Mouse (Mus musculus) testis, postnatal 14 days (tissue): ENCODE measurements at regions not wholly inside any gene's neighbourhood (a gene's known extent, or its start where the extent isn't known, plus 50 kb on each side); places are given as distances from the start of the nearest gene placed in this dataset.

ENCODE experiments used
- DNase-seq: peaks from one replicate; pipeline ENCODE4 v3.0.0; 2021; ENCODE audit warnings: low spot score

DNA sequence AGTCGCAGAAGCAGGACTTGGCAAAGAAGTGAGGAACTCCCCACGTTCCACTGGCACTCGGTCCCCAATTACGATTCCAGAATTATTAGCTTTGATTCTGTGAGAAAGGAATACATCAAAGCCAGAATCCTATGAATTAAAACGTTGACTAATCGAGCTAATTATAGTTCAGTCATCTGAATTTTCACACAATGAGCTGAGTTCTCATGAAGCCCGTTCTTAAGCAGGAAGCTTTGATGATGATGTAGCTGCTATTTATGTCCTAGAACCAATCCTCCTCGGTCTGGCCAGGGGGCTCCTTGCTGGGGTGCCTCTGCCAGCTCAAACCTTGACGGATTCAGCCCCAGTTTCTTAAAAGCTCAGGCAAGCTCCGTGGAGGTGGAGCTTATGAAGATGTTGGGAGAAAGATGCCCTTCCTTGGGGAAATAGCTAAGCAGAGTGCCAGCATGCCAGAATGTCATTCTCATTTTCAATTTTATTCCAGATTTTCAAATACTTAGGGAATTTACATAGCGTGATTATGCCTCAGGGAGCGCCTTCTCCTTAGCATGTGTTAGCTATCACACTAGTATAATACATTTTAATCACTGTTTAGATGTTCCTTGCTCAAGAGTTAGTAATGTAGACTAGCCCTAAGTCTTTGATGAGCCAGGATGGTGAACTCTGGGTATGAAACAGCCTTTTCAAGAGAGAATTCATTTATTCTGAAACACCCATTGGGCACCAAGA is 65.5 kb upstream of the Ppm1b start:
- no peak for DNase-seq

DNA sequence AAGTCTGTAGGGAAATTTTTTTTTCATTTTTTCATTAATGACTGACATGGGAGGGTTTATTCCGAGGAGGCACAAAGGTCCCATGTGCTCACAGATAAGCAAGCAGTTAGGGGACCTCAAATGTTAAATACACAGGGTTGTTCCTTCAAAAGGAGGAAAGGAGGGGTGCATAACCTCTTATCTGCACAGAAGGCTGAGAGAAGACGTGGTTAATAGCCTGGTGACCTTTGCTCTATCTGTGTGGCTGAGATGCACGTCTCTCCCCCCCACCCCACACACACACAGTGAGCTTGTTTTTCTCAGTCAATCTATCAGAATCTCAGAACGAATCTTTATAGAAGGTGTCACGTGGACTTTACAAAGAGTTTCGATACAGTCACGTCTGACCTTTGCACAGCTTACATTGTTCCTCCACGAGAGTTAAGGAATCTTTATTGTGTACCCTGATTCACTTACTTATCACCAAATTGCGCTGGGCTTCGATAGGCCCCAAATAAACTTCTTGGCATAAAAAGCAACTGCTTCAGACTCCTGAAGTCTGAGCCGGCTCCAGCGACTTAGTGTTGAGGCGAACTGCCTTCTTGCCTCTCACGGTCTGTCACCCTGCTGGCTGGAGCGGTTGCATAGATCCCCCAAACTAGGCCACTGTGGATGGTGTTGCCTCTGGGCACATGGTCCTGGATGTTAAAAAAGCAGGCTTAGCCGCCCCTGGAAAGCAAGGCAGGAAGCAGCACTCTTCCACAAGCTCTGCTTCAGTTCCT is 63.1 kb upstream of the Ppm1b start:
- no peak for DNase-seq

DNA sequence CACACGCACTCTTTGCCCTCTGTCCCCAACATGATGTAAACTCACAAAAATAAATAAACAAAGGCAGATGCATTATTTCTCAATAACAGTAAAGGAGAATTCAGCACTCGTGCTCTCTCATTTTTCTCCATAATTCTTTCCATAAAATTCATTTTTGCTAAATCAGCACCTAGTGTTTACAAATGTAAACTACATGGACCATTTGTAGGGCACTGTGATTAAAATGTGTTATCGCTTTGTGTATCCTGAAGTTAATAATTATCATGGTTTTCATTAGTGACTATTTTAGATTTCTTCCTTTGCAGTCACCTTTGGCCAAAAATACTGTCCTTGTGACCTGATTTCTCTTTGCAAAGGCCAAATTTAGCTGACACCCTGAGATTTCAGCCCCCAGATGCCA is 61.0 kb upstream of the Ppm1b start:
- no peak for DNase-seq

DNA sequence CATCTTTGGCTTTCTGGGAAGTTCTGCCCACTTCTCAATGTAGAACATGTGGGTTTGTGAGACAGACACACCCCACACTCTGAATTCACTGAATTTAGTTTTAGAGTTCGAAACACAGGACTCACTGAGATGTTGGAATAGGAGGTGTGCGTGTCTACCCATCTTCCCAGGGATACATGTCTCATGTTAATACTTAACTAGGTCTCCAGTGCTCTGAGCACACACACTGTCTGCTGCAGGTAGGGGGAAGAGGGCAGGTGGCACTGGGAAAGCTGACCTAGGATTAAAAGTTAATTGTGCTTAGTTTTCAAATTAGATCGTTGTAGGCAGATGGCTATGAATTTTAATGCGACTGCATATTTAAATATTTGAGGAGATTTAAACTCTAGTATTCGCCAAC is 60.0 kb upstream of the Ppm1b start:
- DNase-seq = no peak

DNA sequence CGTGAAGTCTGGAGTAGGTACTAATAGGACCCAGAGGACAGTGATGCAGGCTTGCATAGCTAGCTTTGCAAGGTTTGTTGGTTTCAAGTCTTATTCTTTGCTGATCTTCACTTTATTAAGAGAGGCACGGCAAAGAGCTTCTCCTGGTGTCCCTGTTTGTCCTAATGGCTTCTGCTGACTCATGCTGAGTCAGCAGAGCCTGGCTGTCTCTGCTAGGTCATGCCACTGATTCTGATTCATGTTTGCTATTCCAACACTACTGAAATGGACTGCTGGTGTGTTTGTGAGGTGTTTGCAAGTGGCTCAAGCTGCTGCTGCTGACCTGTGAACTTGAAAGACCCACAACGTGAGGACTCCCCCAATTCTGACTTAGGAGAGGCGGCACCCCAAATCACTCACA is 58.1 kb upstream of the Ppm1b start:
- DNase-seq = no peak

DNA sequence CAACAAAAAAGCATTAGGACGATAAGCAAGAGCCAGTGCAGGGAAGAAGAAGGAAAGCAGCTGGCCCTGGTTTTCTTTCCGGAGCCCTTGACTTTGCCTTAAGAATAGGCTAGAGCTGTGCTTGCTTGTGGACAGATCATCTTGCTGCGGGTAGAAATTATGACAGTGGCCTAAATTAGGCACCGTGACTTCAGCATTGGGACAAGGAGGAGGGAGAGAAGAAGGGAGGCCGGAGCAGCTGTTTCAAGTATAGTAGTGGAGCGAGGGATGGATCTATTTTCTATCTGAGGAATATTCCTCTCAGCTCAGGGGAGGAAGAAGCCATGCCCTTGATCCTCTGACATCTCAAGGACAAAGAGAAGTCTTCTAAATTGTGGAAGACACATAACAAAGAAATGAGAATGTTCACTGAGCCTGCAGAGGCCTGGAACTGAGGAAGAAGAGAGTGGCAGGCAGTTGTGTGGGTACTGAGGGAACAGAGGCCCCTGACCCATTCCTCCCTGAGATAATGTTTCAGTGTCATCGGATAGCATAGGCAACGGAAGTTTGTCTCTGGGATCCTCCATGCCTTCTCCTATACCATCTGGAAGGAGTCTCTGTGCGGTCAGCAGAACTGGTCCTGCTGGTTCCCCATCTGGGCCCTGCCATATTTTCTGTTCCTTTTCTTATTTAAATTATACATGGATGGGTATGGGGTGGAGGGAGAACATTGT is 52.8 kb upstream of the Ppm1b start:
- DNase-seq = no peak
